In the genomic region with DNA sequence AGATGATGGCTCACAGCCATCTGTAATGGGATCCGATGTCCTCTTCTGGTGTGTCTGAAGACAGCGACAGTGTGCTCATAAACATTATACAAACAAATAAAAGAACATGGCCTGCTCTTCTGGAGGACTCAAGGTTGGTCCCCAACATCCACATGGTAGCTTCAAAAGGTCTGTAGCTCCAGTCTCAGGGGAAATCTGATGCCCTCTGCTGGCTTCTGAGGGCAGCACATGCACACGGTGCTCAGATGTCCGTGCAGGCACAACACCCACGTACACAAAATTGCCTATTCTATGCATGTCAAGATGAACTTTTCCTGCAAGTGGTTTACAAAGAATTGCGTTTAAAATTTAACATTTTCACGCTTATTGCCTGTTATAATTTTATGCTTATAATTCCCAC, we compare ENCODE assay signal across 9 mouse cellular contexts. TPM values are rescaled to one million over a fixed set of nuclear protein-coding genes. Genes with fewer than 3 reads are reported as not detected.
A peak's percentile ranks its signal among the peaks of the same experiment; 100 is the strongest.
DNase-seq lines count a peak whose midpoint lies in the region; ATAC-seq lines count a peak whose summit lies in the region.
"Had no signal": no experiment of that assay in that cellular context is flagged by ENCODE, and none has a peak within 500 bp of the region (broad histone marks: within the 10 kb centered on the region; RNA-seq: fewer than 3 reads in every experiment).

No protein-coding gene starts in this region.

- H3K9ac ChIP-seq in forebrain, embryonic 14.5 days (ENCODE audit: low read length): no peak overlapping the region
- no peak overlapping the region for H3K9ac ChIP-seq in forebrain, embryonic 15.5 days (replicated peaks)

- 54% methylated on average over 7 of the region's 7 CpGs for WGBS in forebrain, embryonic 14.5 days
- WGBS in forebrain, embryonic 15.5 days: 52% methylated on average over 7 of the region's 7 CpGs
- 22% methylated on average over 7 of the region's 7 CpGs for WGBS in large intestine, adult 2 months

- no peaks in the 10 kb centered on the region for H3K9me3 ChIP-seq in forebrain, embryonic 14.5 days (replicated peaks; ENCODE audit: control insufficient read depth, low read length)
- H3K9me3 ChIP-seq in forebrain, embryonic 15.5 days: no peaks in the 10 kb centered on the region

- H3K4me1 ChIP-seq in forebrain, embryonic 14.5 days (ENCODE audit: control insufficient read depth, insufficient read depth, low read length): no peaks in the 10 kb centered on the region
- no peaks in the 10 kb centered on the region for H3K4me1 ChIP-seq in forebrain, embryonic 15.5 days

- no peak for ATAC-seq in forebrain, embryonic 14.5 days
- no peak for ATAC-seq in forebrain, embryonic 15.5 days (replicated peaks)

- H3K4me2 ChIP-seq in forebrain, embryonic 14.5 days (ENCODE audit: low read length): no peak overlapping the region
- no peak overlapping the region for H3K4me2 ChIP-seq in forebrain, embryonic 15.5 days (replicated peaks)

- DNase-seq in forebrain, embryonic 14.5 days (ENCODE audit: low spot score): peak; percentile 31
- peak; percentile 45 to 47 for DNase-seq in B cell, adult 2 months
- DNase-seq in c-Kit-positive CD71-positive TER-119-negative erythroid progenitor cells, embryonic 14.5 days (ENCODE audit: low read depth): peak; percentile 38
- peak; percentile 27 for DNase-seq in large intestine, adult 2 months (ENCODE audit: low read depth, low spot score)
- peak; percentile 65 for DNase-seq in splenic B cell, adult 2 months (ENCODE audit: low read depth, low spot score)
- no peak for DNase-seq in left cerebral cortex, adult 18-20 months (ENCODE audit: low spot score in 2 of 2)
- no peak for DNase-seq in layer of hippocampus, adult 9-10 months (ENCODE audit: low spot score)

- no peaks in the 10 kb centered on the region for H3K36me3 ChIP-seq in forebrain, embryonic 14.5 days (ENCODE audit: control insufficient read depth, insufficient read depth, low read length)
- no peaks in the 10 kb centered on the region for H3K36me3 ChIP-seq in forebrain, embryonic 15.5 days
- H3K36me3 ChIP-seq in splenic B cell, adult 2 months (ENCODE audit: control insufficient read depth, insufficient read depth, low read length, poor library complexity, severe bottlenecking): no peaks in the 10 kb centered on the region

- no peaks in the 10 kb centered on the region for H3K27me3 ChIP-seq in forebrain, embryonic 14.5 days (replicated peaks; ENCODE audit: control insufficient read depth, insufficient read depth, low read length)
- H3K27me3 ChIP-seq in forebrain, embryonic 15.5 days: no peaks in the 10 kb centered on the region
- no peaks in the 10 kb centered on the region; the same call in 1 of the 2 replicates for H3K27me3 ChIP-seq in splenic B cell, adult 2 months (ENCODE audit: control insufficient read depth, insufficient read depth, low read length, poor library complexity, severe bottlenecking)

- H3K4me3 ChIP-seq in forebrain, embryonic 14.5 days (ENCODE audit: low read depth, low read length): no peak overlapping the region
- no peak overlapping the region for H3K4me3 ChIP-seq in forebrain, embryonic 15.5 days

- no peak overlapping the region for H3K27ac ChIP-seq in forebrain, embryonic 14.5 days (ENCODE audit: low read depth, low read length)
- no peak overlapping the region for H3K27ac ChIP-seq in forebrain, embryonic 15.5 days (replicated peaks)

RNA-seq across cellular contexts. Expression of a gene that starts 1.5 kb away (rescaled TPM):
- polyA plus RNA-seq in forebrain, embryonic 14.5 days (2014; fragmentation: Nextera tagmentation; extraction: Ambion mirVana): not detected in 2 replicates
- not detected in 2 replicates for polyA plus RNA-seq in forebrain, embryonic 15.5 days (2015; fragmentation: Nextera tagmentation; extraction: Ambion mirVana)
- not detected in 2 replicates for polyA plus RNA-seq in large intestine, adult 2 months (2012; rRNA removed)
- total RNA-seq in left cerebral cortex, adult 18-20 months (2021): not detected
- polyA plus RNA-seq: limb, embryonic 14.5 days had no signal

RNA-seq across cellular contexts. Expression of a gene that starts 39.9 kb away (rescaled TPM):
- polyA plus RNA-seq in forebrain, embryonic 14.5 days (2014; fragmentation: Nextera tagmentation; extraction: Ambion mirVana): 341 and 351 TPM in 2 replicates
- polyA plus RNA-seq in forebrain, embryonic 15.5 days (2015; fragmentation: Nextera tagmentation; extraction: Ambion mirVana): 403 and 418 TPM in 2 replicates
- polyA plus RNA-seq in large intestine, adult 2 months (2012; rRNA removed): 188 and 228 TPM in 2 replicates
- total RNA-seq in left cerebral cortex, adult 18-20 months (2021): 100 to 1,000 TPM; 244 to 263 TPM

RNA-seq across cellular contexts. Expression of a gene that starts 42.2 kb away (rescaled TPM):
- 0.06 and 0.08 TPM in 2 replicates for polyA plus RNA-seq in forebrain, embryonic 14.5 days (2014; fragmentation: Nextera tagmentation; extraction: Ambion mirVana)
- polyA plus RNA-seq in forebrain, embryonic 15.5 days (2015; fragmentation: Nextera tagmentation; extraction: Ambion mirVana): 0.13 TPM in 2 replicates
- polyA plus RNA-seq in large intestine, adult 2 months (2012; rRNA removed): 0.33 and 0.64 TPM in 2 replicates
- not detected for total RNA-seq in left cerebral cortex, adult 18-20 months (2021)

Comparison
In these comparisons a context has a peak if more than half of its experiments do, and no peak if none do; other contexts are left out.
1. DNase-seq: peak in forebrain, embryonic 14.5 days (single experiment), B cell, adult 2 months (2 of 2), c-Kit-positive CD71-positive TER-119-negative erythroid progenitor cells, embryonic 14.5 days (single experiment), large intestine, adult 2 months (single experiment) and splenic B cell, adult 2 months (single experiment); none in left cerebral cortex, adult 18-20 months (0 of 2) and layer of hippocampus, adult 9-10 months (single experiment).